Mouse (Mus musculus): ENCODE data around the gene Tmem102. TPM values are rescaled to one million over a fixed set of nuclear protein-coding genes. Genes with fewer than 3 reads are reported as not detected.

Tmem102 gene
- total RNA-seq, 4 experiments from 2014 or later = 0.17 to 0.47 TPM; not detected in 2

DNA sequence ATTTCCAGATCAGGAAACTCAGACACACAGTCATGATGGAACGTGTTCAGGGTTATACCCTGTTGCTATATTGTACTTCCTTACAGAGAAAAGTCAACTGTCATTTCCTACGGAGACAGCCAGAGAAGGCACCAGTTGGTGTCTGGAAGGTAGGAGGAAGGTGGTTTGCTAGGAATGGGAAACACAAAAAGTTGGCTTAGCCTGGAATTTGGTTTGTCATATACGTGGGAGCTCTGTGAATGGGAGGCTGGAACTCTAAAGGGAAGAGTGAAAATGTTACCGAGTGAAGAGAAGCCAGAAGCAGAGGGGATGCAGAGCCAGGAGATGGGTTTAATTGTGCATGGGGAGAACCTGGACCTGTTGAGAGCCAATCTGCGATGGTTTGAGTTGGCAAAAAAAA, 14.0 kb downstream of the Tmem102 start:
- DNase-seq (ENCODE audit: low spot score in 2 of 2) = no peak

DNA sequence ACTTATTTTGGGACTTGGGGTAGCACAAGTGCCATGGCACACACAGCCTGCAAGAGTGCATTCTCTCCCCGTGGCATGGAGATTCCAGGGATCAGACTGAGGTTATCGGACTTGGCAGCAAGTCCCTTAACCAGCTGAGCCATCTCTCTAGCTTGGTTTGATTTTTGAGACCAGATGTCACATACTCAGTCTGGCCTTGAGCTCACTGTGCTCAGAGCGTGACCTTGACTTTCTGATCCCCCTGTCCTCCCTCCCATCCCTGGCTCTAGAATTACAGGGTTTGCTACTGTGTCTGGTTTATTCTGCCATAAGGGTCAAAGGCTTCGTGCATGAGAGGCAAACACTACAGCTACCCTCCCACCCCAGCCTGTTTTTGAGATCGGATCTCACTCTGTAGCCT, 16.0 kb downstream of the Tmem102 start:
- DNase-seq (ENCODE audit: low spot score in 2 of 2) = no peak

DNA sequence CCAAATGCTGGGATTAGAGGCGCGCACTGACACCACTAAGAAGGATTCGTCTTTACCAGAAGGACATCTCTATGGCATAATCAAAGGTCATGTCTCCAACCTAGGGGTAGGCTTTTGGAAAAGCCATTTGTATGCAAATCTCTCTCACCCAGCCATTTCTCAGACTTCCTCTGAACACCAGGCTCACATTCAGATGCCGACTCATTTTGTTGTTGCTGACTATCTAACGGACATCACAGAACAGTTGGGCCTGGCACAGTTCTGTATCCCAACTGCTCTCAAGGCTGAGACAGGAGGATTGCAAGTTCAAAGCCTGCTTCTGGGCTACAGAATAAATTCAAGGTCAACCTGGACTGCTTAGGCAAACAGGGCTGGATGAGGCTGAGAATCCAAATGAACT, 18.1 kb downstream of the Tmem102 start:
- DNase-seq (ENCODE audit: low spot score in 2 of 2) = no peak

DNA sequence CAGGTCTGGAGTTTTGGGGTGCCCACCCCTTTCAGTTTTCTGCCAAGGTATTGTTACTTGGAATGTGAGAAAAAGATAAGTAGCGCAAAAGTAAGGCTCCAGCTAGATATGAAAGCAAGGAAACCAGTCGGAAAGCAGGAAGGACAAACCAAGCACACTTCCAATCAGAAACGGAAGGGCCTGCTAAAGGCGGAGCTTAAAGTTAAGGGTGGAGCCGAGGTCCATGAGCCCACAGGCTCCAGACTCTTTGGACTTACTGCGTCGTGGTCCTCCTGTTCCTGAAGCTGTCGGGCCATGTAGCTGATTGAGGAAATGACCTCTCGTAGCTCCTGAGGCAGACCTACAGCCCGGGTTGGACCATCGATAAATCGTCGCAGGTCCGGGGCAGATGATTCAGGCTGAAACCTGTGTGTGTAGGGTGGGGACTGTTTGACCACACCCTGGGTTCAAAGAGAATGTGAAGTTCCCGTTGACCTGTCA, 20.6 kb downstream of the Tmem102 start:
- no peak for DNase-seq (ENCODE audit: low spot score in 2 of 2)

DNA sequence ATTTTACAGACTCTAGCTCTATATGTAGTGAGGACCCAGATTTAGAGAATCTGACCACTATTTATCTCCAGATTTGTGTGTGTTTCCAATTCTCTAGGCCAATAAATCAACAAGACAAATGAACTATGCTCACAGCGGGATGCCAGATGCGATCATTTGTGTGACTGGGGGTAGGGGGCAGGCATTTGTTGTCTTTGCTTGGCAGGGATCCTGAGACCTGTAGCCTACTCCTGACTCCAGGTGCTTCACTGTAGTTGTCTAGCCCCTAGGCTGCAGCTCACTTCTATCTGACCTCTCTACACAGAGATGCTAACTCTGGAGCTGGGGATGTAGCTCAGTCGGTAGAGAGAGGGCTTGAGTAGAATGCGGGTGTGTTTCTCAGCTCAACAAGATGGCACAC, 23.6 kb downstream of the Tmem102 start:
- DNase-seq (ENCODE audit: low spot score in 2 of 2) = no peak

DNA sequence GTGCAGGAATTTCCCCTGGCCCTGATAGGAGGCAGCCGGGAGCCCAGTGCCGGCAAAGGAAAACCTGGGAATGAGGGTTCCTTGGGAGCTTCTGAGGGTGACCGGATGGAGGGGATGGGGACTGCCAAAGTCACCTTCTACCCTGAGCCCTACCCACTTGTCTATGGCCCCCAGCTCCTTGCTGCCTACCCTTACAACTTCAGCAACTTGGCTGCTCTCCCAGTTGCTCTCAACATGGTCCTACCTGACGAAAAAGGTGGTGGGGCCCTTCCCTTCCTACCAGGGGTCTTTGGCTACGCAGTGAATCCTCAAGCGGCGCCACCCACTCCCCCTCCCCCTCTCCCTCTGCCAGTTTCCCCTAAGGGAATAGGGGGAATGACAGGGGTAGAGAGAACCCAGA, 26.4 kb downstream of the Tmem102 start:
- no peak for DNase-seq (ENCODE audit: low spot score in 2 of 2)

DNA sequence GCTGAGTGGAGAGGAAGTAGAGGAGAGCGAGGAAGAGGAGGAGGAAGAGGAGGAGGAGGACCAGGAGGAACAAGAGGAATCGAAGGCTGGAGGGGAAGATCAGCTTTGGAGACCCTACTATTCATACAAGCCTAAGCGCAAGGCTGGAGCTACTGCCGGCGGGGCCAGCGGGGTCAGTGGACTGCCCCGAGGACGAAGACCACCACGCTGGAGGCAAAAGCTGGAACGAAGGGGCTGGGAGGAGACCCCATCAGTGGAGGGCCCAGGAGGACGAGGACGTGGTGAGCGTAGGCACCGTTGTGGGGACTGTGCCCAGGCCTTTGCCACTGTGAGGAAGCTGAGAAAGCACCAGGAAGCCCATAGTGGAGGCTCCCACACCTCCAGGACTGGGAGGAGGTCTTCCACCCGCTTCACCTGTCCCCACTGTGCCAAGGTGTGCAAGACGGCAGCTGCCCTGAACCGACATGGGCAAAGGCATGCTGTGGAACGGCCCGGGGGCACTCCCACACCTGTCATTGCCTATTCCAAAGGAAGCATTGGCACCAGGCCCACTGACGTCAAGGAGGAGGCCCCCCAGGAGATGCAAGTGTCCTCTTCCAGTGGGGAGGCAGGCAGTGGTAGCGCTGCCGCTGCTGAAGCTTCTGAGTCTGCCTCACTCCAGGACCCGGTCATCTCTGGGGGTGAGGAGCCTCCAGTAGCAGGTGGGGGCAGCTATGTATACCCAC, 27.0 kb downstream of the Tmem102 start:
- no peak for DNase-seq (ENCODE audit: low spot score in 2 of 2)

DNA sequence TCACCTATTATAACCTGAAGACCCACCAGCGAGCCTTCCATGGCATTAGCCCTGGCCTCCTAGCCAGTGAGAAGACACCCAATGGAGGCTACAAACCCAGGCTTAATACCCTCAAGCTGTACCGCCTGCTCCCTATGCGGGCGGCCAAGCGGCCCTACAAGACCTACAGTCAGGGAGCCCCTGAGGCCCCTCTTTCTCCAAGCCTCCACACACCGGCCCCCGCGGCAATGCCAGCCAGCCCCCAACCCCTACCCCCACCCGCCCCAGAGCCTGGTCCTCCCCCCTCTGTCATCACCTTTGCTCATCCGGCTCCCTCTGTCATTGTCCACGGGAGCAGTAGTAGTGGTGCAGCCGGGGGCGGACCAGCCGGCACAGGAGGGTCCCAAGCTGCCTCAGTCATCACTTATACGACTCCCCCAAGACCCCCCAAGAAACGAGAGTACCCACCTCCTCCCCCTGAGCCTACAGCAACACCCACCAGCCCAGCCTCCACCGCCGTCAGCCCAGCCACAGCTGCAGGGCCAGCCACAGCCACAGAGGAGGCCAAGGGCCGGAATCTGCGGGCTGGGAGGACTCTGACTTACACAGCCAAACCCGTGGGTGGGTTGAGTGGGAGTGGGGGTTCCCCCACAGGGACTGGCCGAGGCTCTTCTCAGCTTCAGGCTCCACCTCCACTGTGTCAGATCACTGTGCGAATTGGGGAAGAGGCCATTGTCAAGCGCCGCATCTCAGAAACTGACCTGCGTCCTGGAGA, 27.7 kb downstream of the Tmem102 start:
- DNase-seq (ENCODE audit: low spot score in 2 of 2) = no peak

DNA sequence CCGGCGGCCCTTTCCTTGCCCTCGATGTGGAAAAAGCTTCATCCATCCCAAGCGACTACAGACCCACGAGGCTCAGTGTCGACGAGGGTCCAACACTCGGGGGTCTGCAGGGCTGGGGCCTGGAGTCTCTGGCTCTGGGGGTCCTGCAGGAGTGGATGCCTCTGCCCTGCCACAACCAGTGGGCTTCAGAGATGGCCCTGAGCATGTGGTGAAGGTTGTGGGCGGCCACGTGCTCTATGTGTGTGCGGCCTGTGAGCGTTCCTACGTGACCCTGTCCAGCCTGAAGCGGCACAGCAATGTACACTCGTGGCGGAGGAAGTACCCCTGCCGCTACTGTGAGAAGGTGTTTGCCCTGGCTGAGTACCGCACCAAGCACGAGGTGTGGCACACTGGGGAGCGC, 28.9 kb downstream of the Tmem102 start:
- no peak for DNase-seq (ENCODE audit: low spot score in 2 of 2)

DNA sequence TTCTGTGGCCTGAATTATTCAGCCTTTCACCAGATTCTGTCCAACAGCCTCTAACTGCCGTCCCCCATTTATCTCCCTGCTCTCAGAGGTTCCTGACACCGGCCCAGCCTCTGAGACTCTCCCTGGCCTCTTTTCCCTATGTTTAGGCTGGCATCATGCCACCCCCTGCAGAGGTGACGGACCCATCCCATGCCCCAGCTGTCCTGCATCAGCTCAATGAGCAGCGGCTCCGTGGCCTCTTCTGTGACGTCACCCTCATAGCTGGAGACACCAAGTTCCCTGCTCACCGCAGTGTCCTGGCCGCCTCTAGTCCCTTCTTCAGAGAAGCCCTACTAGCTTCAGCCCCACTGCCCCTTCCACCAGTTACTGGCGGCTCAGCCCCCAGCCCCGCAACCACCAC, 29.7 kb downstream of the Tmem102 start:
- DNase-seq (ENCODE audit: low spot score in 2 of 2) = no peak

DNA sequence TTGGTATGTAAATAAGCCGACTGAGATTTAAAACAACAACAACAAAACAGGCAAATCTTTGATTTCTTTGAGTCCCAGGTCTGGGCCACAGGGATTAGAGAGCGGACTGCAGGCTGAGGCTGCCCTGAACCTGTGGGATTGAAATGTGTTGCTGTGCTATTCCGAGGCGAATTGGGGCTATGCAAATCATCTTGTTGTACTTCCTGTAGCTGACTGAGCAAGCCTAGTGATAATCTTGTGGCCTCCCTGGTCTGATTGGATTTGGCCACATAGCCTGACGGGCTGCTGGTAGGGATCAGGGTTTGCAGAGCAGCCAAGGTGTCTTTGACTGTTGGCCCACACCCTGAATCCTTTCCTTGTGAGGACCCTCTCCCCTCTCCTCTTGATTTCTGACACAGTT, 30.5 kb downstream of the Tmem102 start:
- no peak for DNase-seq (ENCODE audit: low spot score in 2 of 2)

DNA sequence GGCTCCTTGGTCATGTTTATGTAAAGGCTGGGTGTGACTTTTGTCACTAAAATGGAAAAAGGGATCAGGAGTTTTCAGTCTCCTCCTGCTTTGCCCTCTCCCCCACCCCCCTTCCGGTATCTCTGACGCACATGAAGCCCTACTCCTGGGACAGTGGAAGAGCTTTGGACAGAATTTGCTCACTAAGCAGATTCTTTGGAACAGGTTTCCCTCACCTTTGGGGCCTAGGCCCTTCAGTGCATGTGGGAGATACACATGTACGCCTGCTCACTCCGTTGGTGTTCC, 37.9 kb downstream of the Tmem102 start:
- no peak for DNase-seq (ENCODE audit: low spot score in 2 of 2)

DNA sequence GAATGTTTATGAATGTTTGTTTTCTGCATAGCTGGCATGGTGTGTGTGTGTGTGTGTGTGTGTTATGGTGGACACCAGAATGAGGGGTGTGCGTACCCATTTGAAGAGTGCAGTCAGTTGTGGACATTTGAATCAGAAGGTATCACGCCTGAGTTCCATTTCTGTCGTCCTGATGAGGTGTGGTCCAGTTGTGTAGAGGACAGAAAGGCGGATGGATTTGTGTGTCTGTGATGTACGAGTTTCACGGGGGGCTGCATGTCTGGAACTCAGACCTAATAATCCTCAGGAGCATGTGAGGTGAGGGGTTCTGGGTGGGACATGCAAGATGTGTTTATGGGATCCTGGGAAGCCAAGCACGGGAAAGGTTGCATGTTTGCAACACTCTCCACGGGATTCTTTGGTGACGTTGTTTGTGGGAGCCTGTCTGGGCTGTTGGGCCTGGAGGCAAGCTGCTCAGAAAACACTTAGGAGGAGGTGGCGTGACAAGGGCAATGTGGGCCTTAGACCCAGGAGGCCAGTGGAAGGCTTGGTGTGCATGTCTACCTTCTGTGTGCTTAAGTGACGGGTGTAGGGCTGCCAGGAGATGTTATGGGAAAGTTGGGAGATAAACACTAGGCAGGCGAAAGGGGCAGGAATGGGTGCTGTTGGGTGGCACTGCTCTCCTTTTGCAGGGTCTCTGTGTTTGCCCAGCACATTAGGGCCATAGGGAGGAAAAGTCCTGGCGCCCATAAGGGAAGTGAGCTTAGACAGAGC, 38.4 kb downstream of the Tmem102 start:
- no peak for DNase-seq (ENCODE audit: low spot score in 2 of 2)

DNA sequence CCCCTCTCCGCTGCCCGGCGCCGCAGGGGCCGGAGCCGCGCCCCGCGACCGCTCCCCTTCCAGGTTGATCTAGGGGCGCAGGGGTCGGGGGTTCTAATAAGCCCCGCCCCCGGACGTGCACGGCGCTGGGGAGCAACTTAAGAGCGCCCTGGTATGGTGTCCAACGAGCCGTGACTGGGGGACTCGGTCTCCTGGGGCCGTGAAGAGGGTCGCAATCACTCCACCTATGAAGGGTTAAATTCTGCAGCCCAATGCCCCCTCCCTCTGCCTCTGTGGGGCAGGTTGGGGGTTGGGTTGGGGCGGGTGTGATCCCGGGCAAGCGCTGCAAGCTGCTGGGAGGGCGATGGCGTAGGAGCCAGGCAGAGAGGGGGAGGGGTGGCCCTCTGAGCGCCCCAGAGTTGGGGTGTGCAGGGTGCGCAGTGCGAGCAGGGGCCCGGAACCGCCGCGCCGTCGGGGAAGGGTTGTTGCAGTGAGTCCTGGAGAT, 39.3 kb downstream of the Tmem102 start:
- DNase-seq (ENCODE audit: low spot score in 2 of 2) = peak in 1 of 2 experiments; percentile 67

DNA sequence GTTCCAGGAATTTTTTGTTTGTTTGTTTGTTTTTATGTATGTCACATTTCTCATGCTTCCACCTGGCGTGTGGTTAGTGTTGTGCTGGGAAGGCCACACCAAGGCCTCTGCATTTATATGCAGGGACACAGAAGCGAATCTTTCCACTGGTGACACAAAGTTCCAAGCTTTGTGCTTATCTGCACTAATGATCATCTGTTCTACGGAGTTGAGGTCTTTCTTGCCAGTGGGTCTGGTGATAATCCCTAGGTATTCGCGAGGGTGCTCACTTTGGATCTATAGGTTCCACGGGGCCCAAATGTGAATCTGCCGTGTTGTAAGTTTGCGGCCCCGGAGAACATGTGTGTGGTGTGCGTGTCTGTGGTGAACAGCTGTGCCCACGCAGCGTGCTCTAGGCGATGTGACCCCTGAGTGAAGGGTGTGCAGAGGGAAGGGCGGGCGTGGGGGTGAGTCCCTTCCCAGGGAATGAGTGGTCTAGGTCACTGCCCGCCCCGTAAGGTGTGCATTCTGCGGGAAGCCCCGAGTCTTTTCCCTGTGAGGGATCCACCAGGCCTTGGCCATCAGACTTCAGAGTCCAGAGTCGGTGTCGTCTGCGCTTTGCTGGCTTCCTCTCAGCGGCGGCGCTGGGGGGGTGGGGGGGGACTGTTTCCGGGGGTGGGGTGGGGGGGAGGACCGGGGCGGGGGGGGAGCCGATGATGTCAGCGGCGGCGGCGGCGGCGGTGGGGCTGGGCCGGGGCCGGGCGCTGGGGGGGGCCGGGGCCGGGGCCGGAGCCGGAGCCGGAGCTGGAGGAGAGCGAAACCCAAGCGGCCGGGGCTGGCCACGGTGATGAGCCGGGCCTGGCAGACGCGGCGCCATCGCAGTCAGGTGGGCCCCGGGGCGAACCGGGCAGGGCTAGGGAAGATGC, 40.0 kb downstream of the Tmem102 start, which contains the start of gene Zbtb4:
Gene Zbtb4, plus strand, starts transcription at position 692 of the 905 bp plus-strand sequence.
- no peak for DNase-seq (ENCODE audit: low spot score in 2 of 2)

DNA sequence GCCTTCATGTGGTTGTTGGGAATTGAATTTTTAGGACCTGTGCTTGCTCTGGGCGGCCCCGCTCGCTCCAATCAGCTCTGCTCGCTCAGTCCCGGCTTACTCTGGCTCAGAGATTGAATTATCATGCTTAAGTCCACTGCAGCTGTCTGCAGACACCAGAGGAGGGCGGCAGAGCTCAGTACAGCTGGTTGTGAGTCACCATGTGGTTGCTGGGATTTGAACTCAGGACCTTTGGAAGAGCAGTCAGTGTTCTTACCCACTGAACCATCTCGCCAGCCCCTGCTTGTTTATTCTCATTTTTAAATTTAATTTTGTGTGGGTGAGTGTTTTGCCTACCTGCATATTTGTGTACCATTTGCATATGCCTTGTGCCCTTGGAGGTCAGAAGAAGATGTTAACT, 41.9 kb downstream of the Tmem102 start:
- DNase-seq (ENCODE audit: low spot score in 2 of 2) = no peak

DNA sequence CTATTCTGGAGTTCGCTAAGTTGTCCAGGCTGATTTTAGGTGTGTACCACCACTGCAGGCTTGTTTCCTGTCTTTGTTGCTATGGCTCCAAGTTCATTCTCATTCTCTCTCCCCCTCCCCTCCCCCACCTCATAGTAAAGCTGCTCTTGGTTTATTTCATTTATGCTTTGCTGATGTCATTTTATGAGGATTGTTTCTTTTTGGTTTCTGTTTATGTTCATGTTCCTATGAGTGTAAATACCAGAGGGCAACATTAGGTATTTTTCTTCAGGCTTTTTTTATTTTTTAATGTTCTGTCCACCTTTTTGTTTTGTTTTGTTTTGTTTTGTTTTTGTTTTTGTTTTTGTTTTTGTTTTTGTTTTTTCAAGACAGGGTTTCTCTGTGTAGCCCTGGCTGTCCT, 43.6 kb downstream of the Tmem102 start, which contains the start of gene Slc35g3:
Gene Slc35g3, minus strand, starts transcription at position 101 of the 400 bp plus-strand sequence.
- no peak for DNase-seq (ENCODE audit: low spot score in 2 of 2)

DNA sequence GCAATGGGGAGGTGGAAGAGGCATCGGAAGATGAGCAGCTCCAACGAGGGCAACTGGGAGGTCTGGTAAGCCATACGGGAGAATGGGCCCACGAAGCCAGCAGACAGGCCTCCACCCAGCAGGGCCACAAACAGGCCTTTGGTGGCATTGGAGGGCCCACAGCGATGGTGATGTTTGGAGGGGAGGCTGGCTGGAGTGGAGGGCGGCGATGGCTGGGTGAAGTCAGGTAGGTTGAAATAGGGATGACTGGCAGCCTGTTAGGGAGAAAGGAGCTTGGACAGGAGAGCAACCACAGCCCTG, 44.6 kb downstream of the Tmem102 start:
- no peak for DNase-seq (ENCODE audit: low spot score in 2 of 2)

DNA sequence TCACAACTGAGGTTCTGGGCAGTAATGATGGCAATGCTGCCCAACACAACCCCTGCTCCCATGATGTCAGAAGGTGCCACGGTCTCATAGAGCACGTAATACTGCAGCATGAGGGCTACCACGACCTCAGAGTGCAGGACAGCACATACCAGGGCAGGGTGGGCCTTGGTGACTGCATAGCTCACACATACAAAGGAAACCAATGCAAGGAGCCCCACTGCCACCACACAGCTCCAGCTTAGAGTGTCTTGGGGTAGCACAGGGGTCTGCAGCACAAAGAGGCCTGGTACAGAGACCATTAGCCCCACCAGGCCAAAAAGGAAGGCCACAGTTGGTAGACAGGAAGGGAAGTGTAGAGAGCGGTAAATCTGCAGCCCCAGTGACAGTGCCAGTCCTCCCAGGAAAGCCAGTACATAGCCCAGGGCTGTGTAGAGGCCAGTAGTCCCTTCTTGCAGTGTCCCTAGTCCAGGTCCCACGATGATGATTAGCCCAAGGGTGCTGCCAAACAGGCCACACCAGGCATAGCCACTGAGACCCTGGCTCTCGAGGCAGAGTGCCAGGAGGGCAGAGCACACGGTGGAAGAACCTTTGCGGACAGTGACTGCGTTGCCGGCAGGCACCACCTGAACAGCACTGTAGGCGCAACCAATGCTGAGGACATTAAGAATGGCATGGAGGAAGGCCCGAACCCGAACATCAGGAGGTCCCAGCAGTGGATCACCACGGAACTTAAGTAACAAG, 45.1 kb downstream of the Tmem102 start:
- DNase-seq (ENCODE audit: low spot score in 2 of 2) = no peak

DNA sequence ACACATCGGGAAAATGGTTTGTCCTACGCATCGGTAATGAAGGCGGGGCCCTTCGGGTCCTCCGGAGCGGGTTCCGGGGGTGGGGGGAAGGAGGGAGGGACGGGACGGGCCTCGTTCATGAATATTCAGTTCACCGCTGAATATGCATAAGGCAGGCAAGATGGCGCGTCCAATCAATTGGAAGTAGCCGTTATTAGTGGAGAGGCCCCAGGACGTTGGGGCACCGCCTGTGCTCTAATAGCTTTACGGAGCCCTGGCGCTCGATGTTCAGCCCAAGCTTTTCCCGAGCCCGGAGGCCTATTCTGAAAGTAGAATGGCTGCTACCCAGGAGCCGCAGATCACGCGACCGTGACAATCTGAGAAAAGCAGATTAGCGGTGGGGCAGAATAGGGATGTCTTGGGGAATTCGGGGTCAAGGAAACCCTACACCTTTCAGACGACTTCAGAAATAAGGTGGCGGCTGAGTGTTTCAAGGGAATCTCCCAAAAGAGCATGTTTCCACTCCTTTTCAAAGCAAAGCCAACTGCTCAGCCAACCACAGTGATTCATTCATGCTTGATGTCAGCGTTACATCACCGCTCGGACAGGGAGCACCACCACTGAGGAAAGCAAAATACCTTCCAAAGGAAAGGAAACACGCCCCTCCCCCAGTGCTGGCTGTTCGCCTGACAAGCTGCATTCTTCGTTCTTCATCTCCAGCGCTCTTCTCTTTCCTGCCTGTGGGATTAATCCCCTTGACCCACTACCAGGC, 46.3 kb downstream of the Tmem102 start:
- peak; percentile 87 to 89 for DNase-seq (ENCODE audit: low spot score in 2 of 2)
